ENCODE assay signal across 9 mouse cellular contexts in the genomic region with DNA sequence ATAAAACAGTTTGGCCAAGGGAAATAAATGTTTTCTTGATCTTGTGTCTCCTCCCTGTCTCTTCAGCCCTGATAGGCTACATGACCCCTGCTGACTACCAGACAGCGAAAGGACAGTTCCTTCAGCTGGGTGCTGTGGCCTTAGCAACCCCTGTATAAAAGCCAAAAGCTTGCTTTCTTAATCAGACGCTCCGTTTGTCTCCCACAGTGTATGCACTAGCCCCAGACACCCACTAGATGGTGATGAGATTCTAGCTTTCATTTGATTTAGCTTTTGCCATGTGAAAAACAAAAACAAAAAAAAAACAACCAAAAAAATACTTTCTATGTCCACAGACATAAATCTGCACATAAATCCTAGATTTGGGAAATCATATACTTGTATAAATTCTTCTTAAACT.
DNase-seq lines count a peak whose midpoint lies in the region; TF ChIP-seq lines count a peak whose summit lies in the region.
"Had no signal": no experiment of that assay in that cellular context is flagged by ENCODE, and none has a peak within 500 bp of the region (broad histone marks: within the 10 kb centered on the region; RNA-seq: fewer than 3 reads in every experiment).

No protein-coding gene starts in this region.

- H3K4me1 ChIP-seq in liver, adult 2 months (ENCODE audit: control insufficient read depth, insufficient read depth, low read length), result no peaks in the 10 kb centered on the region
- H3K4me1 ChIP-seq in cerebellum, adult 2 months (ENCODE audit: control insufficient read depth, insufficient read depth, low read length), result no peaks in the 10 kb centered on the region

- 47% methylated on average over 3 of the region's 3 CpGs for WGBS in liver, adult 2 months
- WGBS in cerebellum, adult 2 months, result 7% methylated on average over 3 of the region's 3 CpGs

- no peak overlapping the region for H3K27ac ChIP-seq in liver, adult 2 months (replicated peaks; ENCODE audit: insufficient read depth, low read depth, low read length)
- no peak overlapping the region for H3K27ac ChIP-seq in cerebellum, adult 2 months (ENCODE audit: insufficient read depth, low read length)
- H3K27ac ChIP-seq: embryonic facial prominence, embryonic 15.5 days had no signal

- no peak overlapping the region for H3K4me3 ChIP-seq in liver, adult 2 months (ENCODE audit: insufficient read depth, low read depth, low read length)
- H3K4me3 ChIP-seq in cerebellum, adult 2 months (replicated peaks; ENCODE audit: insufficient read depth, low read depth, low read length), result no peak overlapping the region
- H3K4me3 ChIP-seq: embryonic facial prominence, embryonic 15.5 days had no signal

- H3K79me2 ChIP-seq in liver, adult 2 months (ENCODE audit: control insufficient read depth, insufficient read depth, low read length), result no peaks in the 10 kb centered on the region

- DNase-seq in gastrocnemius, adult 18-20 months (ENCODE audit: low spot score), result peak; percentile 15
- DNase-seq in gastrocnemius, adult 8-10 months (ENCODE audit: low spot score in 2 of 2), result no peak
- peak; percentile 10 for DNase-seq in liver, adult 2 months (ENCODE audit: extremely low read depth, low read depth, low spot score)
- DNase-seq in liver, result no peak
- peak; percentile 52 to 62 for DNase-seq in cerebellum, adult 2 months
- peak; percentile 31 for DNase-seq in lung, postnatal 25 days (ENCODE audit: low spot score)
- no peak for DNase-seq in spleen, postnatal 14 days (ENCODE audit: low spot score in 2 of 2)
- DNase-seq in spleen, adult 12 weeks (ENCODE audit: low spot score), result no peak

- TF ChIP-seq CTCF in liver, adult 2 months (IDR thresholded peaks at IDR 0.05; ENCODE audit: low read depth, low read length), result no peak
- TF ChIP-seq CTCF in cerebellum, adult 2 months (IDR thresholded peaks at IDR 0.05; ENCODE audit: borderline replicate concordance, insufficient read depth, low read depth, low read length), result peak; percentile 46; the same call in 1 of the 2 replicates

- no peak overlapping the region for H3K9ac ChIP-seq in liver, adult 2 months (ENCODE audit: low read depth, low read length)
- H3K9ac ChIP-seq: embryonic facial prominence, embryonic 15.5 days had no signal

- no peaks in the 10 kb centered on the region for H3K36me3 ChIP-seq in liver, adult 2 months (ENCODE audit: control insufficient read depth, insufficient read depth, low read length)
- H3K36me3 ChIP-seq: embryonic facial prominence, embryonic 15.5 days had no signal

- H3K27me3 ChIP-seq in liver, adult 2 months (ENCODE audit: control insufficient read depth, insufficient read depth, low read length), result no peaks in the 10 kb centered on the region
- H3K27me3 ChIP-seq in cerebellum, adult 2 months (ENCODE audit: control insufficient read depth, insufficient read depth, low read length), result no peaks in the 10 kb centered on the region
- H3K27me3 ChIP-seq: embryonic facial prominence, embryonic 15.5 days had no signal

- no peak for TF ChIP-seq POLR2A in liver, adult 2 months (IDR thresholded peaks at IDR 0.05; ENCODE audit: extremely low read depth, insufficient read depth, low read length)
- no peak for TF ChIP-seq POLR2A in cerebellum, adult 2 months (IDR thresholded peaks at IDR 0.05; ENCODE audit: borderline replicate concordance, insufficient read depth, low read length)

Comparison
In these comparisons a context has a peak if more than half of its experiments do, and no peak if none do; other contexts are left out.
1. DNase-seq: peak in gastrocnemius, adult 18-20 months (single experiment), liver, adult 2 months (single experiment), cerebellum, adult 2 months (2 of 2) and lung, postnatal 25 days (single experiment); none in gastrocnemius, adult 8-10 months (0 of 2), liver (single experiment), spleen, postnatal 14 days (0 of 2) and spleen, adult 12 weeks (single experiment).